Mouse (Mus musculus): ENCODE data around the gene Gm20388. TPM values are rescaled to one million over a fixed set of nuclear protein-coding genes. Genes with fewer than 3 reads are reported as not detected.

The Gm20388 gene
- total RNA-seq, 2 experiments from 2014 or later, result 10.7 TPM; not detected in 1

GRCm38 (mm10) chr8:123701952-123702587 is 3791.4 kb downstream of the Gm20388 start:
- no peak for DNase-seq (ENCODE audit: low spot score in 2 of 2)

GRCm38 (mm10) chr8:123705376-123705775 is 3794.7 kb downstream of the Gm20388 start:
- no peak for DNase-seq (ENCODE audit: low spot score in 2 of 2)

- DNase-seq (ENCODE audit: low spot score in 2 of 2), result peak; percentile 34 to 72
Observed at GRCm38 (mm10) chr8:123707137-123707536, 3796.5 kb downstream of the Gm20388 start.

- no peak for DNase-seq (ENCODE audit: low spot score in 2 of 2)
Observed at GRCm38 (mm10) chr8:123708729-123709128, 3798.1 kb downstream of the Gm20388 start.

- no peak for DNase-seq (ENCODE audit: low spot score in 2 of 2)
Observed at GRCm38 (mm10) chr8:123710335-123710734, 3799.7 kb downstream of the Gm20388 start.

- no peak for DNase-seq (ENCODE audit: low spot score in 2 of 2)
Observed at GRCm38 (mm10) chr8:123714451-123714850, 3803.8 kb downstream of the Gm20388 start.

- no peak for DNase-seq (ENCODE audit: low spot score in 2 of 2)
Observed at GRCm38 (mm10) chr8:123715916-123716592, 3805.4 kb downstream of the Gm20388 start.

- DNase-seq (ENCODE audit: low spot score in 2 of 2), result no peak
Observed at GRCm38 (mm10) chr8:123717104-123717503, 3806.5 kb downstream of the Gm20388 start.

GRCm38 (mm10) chr8:123717516-123718490 is 3807.2 kb downstream of the Gm20388 start:
- no peak for DNase-seq (ENCODE audit: low spot score in 2 of 2)

- DNase-seq (ENCODE audit: low spot score in 2 of 2), result no peak
Observed at GRCm38 (mm10) chr8:123718752-123719151, 3808.1 kb downstream of the Gm20388 start.

- DNase-seq (ENCODE audit: low spot score in 2 of 2), result no peak
Observed at GRCm38 (mm10) chr8:123719280-123719679, 3808.6 kb downstream of the Gm20388 start.

GRCm38 (mm10) chr8:123719811-123720210 is 3809.2 kb downstream of the Gm20388 start:
- DNase-seq (ENCODE audit: low spot score in 2 of 2), result no peak

- peak in 1 of 2 experiments; percentile 44 for DNase-seq (ENCODE audit: low spot score in 2 of 2)
Observed at GRCm38 (mm10) chr8:123720471-123721001, 3809.9 kb downstream of the Gm20388 start.

- DNase-seq (ENCODE audit: low spot score in 2 of 2), result no peak
Observed at GRCm38 (mm10) chr8:123722245-123722644, 3811.6 kb downstream of the Gm20388 start.

- DNase-seq (ENCODE audit: low spot score in 2 of 2), result peak; percentile 28 to 70
Observed at GRCm38 (mm10) chr8:123724752-123725151, 3814.1 kb downstream of the Gm20388 start.

- DNase-seq (ENCODE audit: low spot score in 2 of 2), result no peak
Observed at GRCm38 (mm10) chr8:123725261-123725660, 3814.6 kb downstream of the Gm20388 start.

- no peak for DNase-seq (ENCODE audit: low spot score in 2 of 2)
Observed at GRCm38 (mm10) chr8:123726759-123727158, 3816.1 kb downstream of the Gm20388 start.

GRCm38 (mm10) chr8:123729055-123729785 is 3818.6 kb downstream of the Gm20388 start:
- peak; percentile 50 to 63 for DNase-seq (ENCODE audit: low spot score in 2 of 2)

GRCm38 (mm10) chr8:123729786-123730411 is 3819.3 kb downstream of the Gm20388 start:
- no peak for DNase-seq (ENCODE audit: low spot score in 2 of 2)

- DNase-seq (ENCODE audit: low spot score in 2 of 2), result no peak
Observed at GRCm38 (mm10) chr8:123732332-123732731, 3821.7 kb downstream of the Gm20388 start.

Measured in layer of hippocampus, adult 18-20 months (tissue).